Mouse (Mus musculus) limb, embryonic 15.5 days (tissue): Measurements from ENCODE around the gene Ccdc190. TPM values are rescaled to one million over a fixed set of nuclear protein-coding genes. Genes with fewer than 3 reads are reported as not detected.

Experiments used
- ATAC-seq: fragments of 200-750 bp; cut with Nextera tagmentation; 2 replicates; pipeline ENCODE4 v1.8.0; 2017; ENCODE audit warnings: low read depth, moderate TSS enrichment; ENCODE audit not compliant: insufficient number of reproducible peaks, low FRiP score, low TSS enrichment
- H3K27ac ChIP-seq: fragments of 300-500 bp; sonication (generic); 2 replicates; pipeline ENCODE4 v1.5.1; 2015; ENCODE audit warnings: moderate library complexity, mild to moderate bottlenecking, inconsistent platforms
- H3K27me3 ChIP-seq: fragments of 300-500 bp; sonication (generic); 2 replicates; pipeline ENCODE4 v1.6.1; 2015; ENCODE audit warnings: inconsistent platforms
- H3K36me3 ChIP-seq: fragments of 300-500 bp; sonication (generic); 2 replicates; pipeline ENCODE4 v1.6.1; 2015; ENCODE audit warnings: inconsistent platforms
- H3K4me1 ChIP-seq: fragments of 300-500 bp; sonication (generic); 2 replicates; pipeline ENCODE4 v1.6.1; 2015; ENCODE audit warnings: inconsistent platforms
- H3K4me2 ChIP-seq: fragments of 300-500 bp; sonication (generic); 2 replicates; pipeline ENCODE4 v1.6.1; 2015; ENCODE audit warnings: mild to moderate bottlenecking, inconsistent platforms
- H3K4me3 ChIP-seq: fragments of 300-500 bp; sonication (generic); 2 replicates; pipeline ENCODE4 v1.5.1; 2015; ENCODE audit warnings: mild to moderate bottlenecking, inconsistent platforms
- H3K9ac ChIP-seq: fragments of 300-500 bp; sonication (generic); 2 replicates; pipeline ENCODE4 v1.6.1; 2015; ENCODE audit warnings: inconsistent platforms
- H3K9me3 ChIP-seq: fragments of 300-500 bp; sonication (generic); 2 replicates; pipeline ENCODE4 v1.6.1; 2016; ENCODE audit warnings: inconsistent platforms
- WGBS: fragments of 180-500 bp; shearing (Covaris S2); methylation state at CpG from one replicate; pipeline ENCODE4 v1.1.7; 2015; 5-methylcytosine and 5-hydroxymethylcytosine counted together
- polyA plus RNA-seq: library from polyadenylated mRNA; unstranded; fragments of >200 nt; fragmentation: Nextera tagmentation; extraction: Ambion mirVana; gene quantifications from 2 replicates; pipeline ENCODE4 v1.2.1, GENCODE M21; 2015

The Ccdc190 gene
- polyA plus RNA-seq, 1 experiment from 2014 or later: 0.13 TPM

GRCm38 (mm10) chr1:169969516-169969886 lies 41.1 kb downstream of the Ccdc190 start:
- WGBS: under 1% methylated on average over 9 of the region's 9 CpGs
- H3K4me3 ChIP-seq: peak overlapping the region; percentile 68
- H3K9me3 ChIP-seq: no peaks in the 10 kb centered on the region
- H3K4me1 ChIP-seq: peaks cover 17% of the 10 kb centered on the region
- H3K36me3 ChIP-seq: peaks cover 26% of the 10 kb centered on the region
- peak overlapping the region; percentile 73 for H3K4me2 ChIP-seq
- H3K27ac ChIP-seq: peak overlapping the region; percentile 89
- H3K27me3 ChIP-seq: no peaks in the 10 kb centered on the region
- H3K9ac ChIP-seq: peak overlapping the region; percentile 31
- ATAC-seq: peak; percentile 49; the same call in 1 of the 2 replicates

- no peak for ATAC-seq
- Histone ChIP-seq H3K9me3 (no peaks in the 10 kb centered on the region), H3K9ac (no peak overlapping the region), H3K4me2 (no peak overlapping the region), H3K36me3 (peaks cover 17% of the 10 kb centered on the region), H3K4me3 (no peak overlapping the region), H3K4me1 (peaks cover 17% of the 10 kb centered on the region), H3K27ac (no peak overlapping the region), H3K27me3 (no peaks in the 10 kb centered on the region)
- WGBS: 88% methylated on average over 4 of the region's 4 CpGs
Measured at GRCm38 (mm10) chr1:169970936-169971335, 42.5 kb downstream of the Ccdc190 start.

- Histone ChIP-seq H3K9me3 (no peaks in the 10 kb centered on the region), H3K4me2 (no peak overlapping the region), H3K36me3 (peaks cover 16% of the 10 kb centered on the region; the same call in 1 of the 2 replicates), H3K4me3 (no peak overlapping the region), H3K27me3 (no peaks in the 10 kb centered on the region), H3K9ac (no peak overlapping the region), H3K4me1 (peaks cover 17% of the 10 kb centered on the region), H3K27ac (no peak overlapping the region)
- no peak for ATAC-seq
- 75% methylated on average over 2 of the region's 2 CpGs for WGBS
Measured at GRCm38 (mm10) chr1:169971998-169972397, 43.5 kb downstream of the Ccdc190 start.

- WGBS: 94% methylated on average over 4 of the region's 4 CpGs
- H3K36me3 ChIP-seq: peaks cover 37% of the 10 kb centered on the region
- H3K4me1 ChIP-seq: no peaks in the 10 kb centered on the region
- ATAC-seq: no peak
- no peak overlapping the region for H3K9ac ChIP-seq
- H3K9me3 ChIP-seq: no peaks in the 10 kb centered on the region
- H3K4me2 ChIP-seq: no peak overlapping the region
- no peak overlapping the region for H3K27ac ChIP-seq
- H3K27me3 ChIP-seq: no peaks in the 10 kb centered on the region
- no peak overlapping the region for H3K4me3 ChIP-seq
Measured at GRCm38 (mm10) chr1:169977621-169978020, 49.2 kb downstream of the Ccdc190 start.

Other genes starting within 250 kb of the Ccdc190 start
- 5.6 and 6.0 TPM in 2 replicates for gene Rgs4, start 181.0 kb upstream of the Ccdc190 start, polyA plus RNA-seq
- gene Hsd17b7, start 40.6 kb downstream of the Ccdc190 start, polyA plus RNA-seq: 22.0 and 22.9 TPM in 2 replicates
- 87.3 and 91.8 TPM in 2 replicates for gene Ddr2, start 182.1 kb downstream of the Ccdc190 start, polyA plus RNA-seq
- 75.5 and 75.7 TPM in 2 replicates for gene Uap1, start 246.3 kb downstream of the Ccdc190 start, polyA plus RNA-seq